Mouse (Mus musculus): Measurements from ENCODE around the gene Olfr638. TPM values are rescaled to one million over a fixed set of nuclear protein-coding genes. Genes with fewer than 3 reads are reported as not detected.

The Olfr638 gene
- polyA plus RNA-seq, 1 experiment from 2014 or later, result not detected

DNA sequence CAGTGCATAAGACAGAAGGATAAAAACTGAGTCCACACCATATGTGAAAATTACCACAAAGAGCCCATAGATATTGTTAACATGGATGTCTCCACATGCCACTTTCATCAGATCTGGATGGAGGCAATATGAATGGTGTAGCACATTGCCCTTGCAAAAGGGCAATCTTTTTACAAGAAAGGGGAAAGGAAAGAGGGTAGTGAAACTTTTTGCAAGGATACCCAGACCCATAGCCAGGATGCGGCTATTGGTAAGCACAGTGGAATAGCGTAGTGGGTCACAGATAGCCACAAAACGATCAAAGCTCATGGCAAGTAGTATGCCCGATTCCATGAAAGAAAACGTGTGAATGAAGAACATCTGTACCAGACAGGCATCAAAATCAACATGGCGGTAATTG, 23.1 kb downstream of the Olfr638 start:
- no peaks in the 10 kb centered on the region for H3K9me3 ChIP-seq (replicated peaks; ENCODE audit: low read length)
- H3K27me3 ChIP-seq (ENCODE audit: insufficient read depth, low read length), result no peaks in the 10 kb centered on the region
- DNase-seq (ENCODE audit: low spot score), result no peak
- no peak for ATAC-seq (replicated peaks; ENCODE audit: low FRiP score, low read depth)
- H3K4me1 ChIP-seq (replicated peaks; ENCODE audit: insufficient read depth, low read length), result no peaks in the 10 kb centered on the region
- no peak overlapping the region for H3K4me2 ChIP-seq (ENCODE audit: low read length)
- TF ChIP-seq CTCF (IDR thresholded peaks at IDR 0.05; ENCODE audit: low read depth), result no peak
- no peak overlapping the region for H3K4me3 ChIP-seq (replicated peaks; ENCODE audit: low read depth, low read length)
- no peaks in the 10 kb centered on the region for H3K36me3 ChIP-seq (ENCODE audit: insufficient read depth, low read length)
- H3K9ac ChIP-seq (ENCODE audit: low read depth, low read length), result no peak overlapping the region
- WGBS, result 89% methylated on average over 6 of the region's 6 CpGs
- H3K27ac ChIP-seq, result no peak overlapping the region

DNA sequence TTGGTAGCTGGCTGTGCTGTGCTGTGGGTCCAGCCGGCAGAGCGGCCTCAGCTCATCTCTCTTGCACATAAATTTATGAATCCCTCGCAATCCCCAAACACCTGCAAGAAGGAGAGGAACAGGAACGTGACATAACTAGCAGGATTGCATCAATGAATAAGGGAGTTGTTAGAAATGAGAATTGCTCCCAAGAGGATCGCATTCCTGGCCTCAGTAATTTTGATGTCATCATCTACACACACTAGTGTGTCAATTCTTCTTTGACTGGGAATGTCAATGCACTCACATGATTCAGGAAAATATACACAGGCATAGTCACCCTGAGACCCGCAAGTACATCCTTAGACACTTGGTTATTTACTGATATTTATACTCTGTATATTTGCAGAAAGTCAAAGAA, 26.9 kb downstream of the Olfr638 start, which contains the start of gene Olfr640:
Gene Olfr640 (minus strand): TSS at position 101 of the 400 bp plus-strand sequence.
- no peak for DNase-seq (ENCODE audit: low spot score)
- H3K4me3 ChIP-seq (replicated peaks; ENCODE audit: low read depth, low read length), result no peak within 1 kb of the TSS
- no peaks in the 10 kb centered on the region for H3K36me3 ChIP-seq (ENCODE audit: insufficient read depth, low read length)
- no peaks in the 10 kb centered on the region for H3K4me1 ChIP-seq (replicated peaks; ENCODE audit: insufficient read depth, low read length)
- no peak for TF ChIP-seq CTCF (IDR thresholded peaks at IDR 0.05; ENCODE audit: low read depth)
- no peak for ATAC-seq (replicated peaks; ENCODE audit: low FRiP score, low read depth)
- no peak within 1 kb of the TSS for H3K27ac ChIP-seq
- WGBS, result 76% methylated on average over 6 of the region's 6 CpGs
- H3K9me3 ChIP-seq (replicated peaks; ENCODE audit: low read length), result no peaks in the 10 kb centered on the region
- no peaks in the 10 kb centered on the region for H3K27me3 ChIP-seq (ENCODE audit: insufficient read depth, low read length)
- no peak within 1 kb of the TSS for H3K4me2 ChIP-seq (ENCODE audit: low read length)
- H3K9ac ChIP-seq (ENCODE audit: low read depth, low read length), result no peak within 1 kb of the TSS

DNA sequence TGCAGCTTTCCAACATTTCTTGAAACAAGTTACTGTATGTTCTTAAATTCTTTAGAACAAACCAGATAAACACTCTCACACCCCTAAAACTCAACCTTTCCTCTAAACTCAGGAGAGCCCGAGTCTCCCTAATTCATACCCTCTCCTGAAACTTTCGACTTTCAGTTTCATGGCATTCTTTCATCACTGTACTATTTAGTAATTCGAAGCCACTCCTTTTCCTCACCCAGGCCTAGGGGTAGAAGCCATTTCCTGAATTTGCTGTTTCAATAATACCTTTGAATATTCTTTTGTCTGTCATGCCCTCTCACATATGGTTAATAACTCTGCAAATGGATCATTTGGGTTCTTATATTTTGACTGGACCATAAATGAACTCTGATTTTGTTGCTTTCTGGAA, 28.4 kb downstream of the Olfr638 start:
- no peaks in the 10 kb centered on the region for H3K27me3 ChIP-seq (ENCODE audit: insufficient read depth, low read length)
- H3K4me3 ChIP-seq (replicated peaks; ENCODE audit: low read depth, low read length), result no peak overlapping the region
- WGBS, result 78% methylated on average over 3 of the region's 3 CpGs
- ATAC-seq (replicated peaks; ENCODE audit: low FRiP score, low read depth), result no peak
- DNase-seq (ENCODE audit: low spot score), result no peak
- no peak overlapping the region for H3K4me2 ChIP-seq (ENCODE audit: low read length)
- H3K9me3 ChIP-seq (replicated peaks; ENCODE audit: low read length), result no peaks in the 10 kb centered on the region
- no peak overlapping the region for H3K27ac ChIP-seq
- no peak for TF ChIP-seq CTCF (IDR thresholded peaks at IDR 0.05; ENCODE audit: low read depth)
- H3K9ac ChIP-seq (ENCODE audit: low read depth, low read length), result no peak overlapping the region
- H3K4me1 ChIP-seq (replicated peaks; ENCODE audit: insufficient read depth, low read length), result no peaks in the 10 kb centered on the region
- no peaks in the 10 kb centered on the region for H3K36me3 ChIP-seq (ENCODE audit: insufficient read depth, low read length)

DNA sequence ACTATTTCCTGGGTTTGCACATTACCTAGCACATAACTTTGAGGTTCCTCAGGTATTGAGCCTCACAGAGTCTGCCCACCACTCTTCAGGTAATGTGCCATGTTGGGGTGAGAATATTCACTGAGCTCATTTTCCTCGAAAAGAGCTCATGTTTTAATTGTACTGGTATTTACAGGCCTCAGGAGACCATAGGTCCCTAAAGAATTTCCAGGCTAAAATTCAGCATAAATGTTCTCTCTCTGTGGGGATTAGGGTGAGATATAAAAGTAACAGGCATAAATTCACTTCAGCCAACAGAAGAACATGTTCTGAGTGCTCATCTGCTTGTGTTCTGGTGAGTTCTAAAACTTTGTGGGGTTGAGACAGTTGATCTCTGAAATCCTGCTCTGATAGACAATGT, 36.6 kb downstream of the Olfr638 start, which contains the start of gene Olfr641:
Gene Olfr641 (plus strand): TSS at position 301 of the 400 bp plus-strand sequence.
- H3K36me3 ChIP-seq (ENCODE audit: insufficient read depth, low read length), result no peaks in the 10 kb centered on the region
- H3K9me3 ChIP-seq (replicated peaks; ENCODE audit: low read length), result no peaks in the 10 kb centered on the region
- no peak for ATAC-seq (replicated peaks; ENCODE audit: low FRiP score, low read depth)
- no peak within 1 kb of the TSS for H3K4me3 ChIP-seq (replicated peaks; ENCODE audit: low read depth, low read length)
- WGBS, result 71% methylated on average over 1 of the region's 1 CpGs
- H3K4me2 ChIP-seq (ENCODE audit: low read length), result no peak within 1 kb of the TSS
- no peak for TF ChIP-seq CTCF (IDR thresholded peaks at IDR 0.05; ENCODE audit: low read depth)
- H3K27me3 ChIP-seq (ENCODE audit: insufficient read depth, low read length), result no peaks in the 10 kb centered on the region
- no peaks in the 10 kb centered on the region for H3K4me1 ChIP-seq (replicated peaks; ENCODE audit: insufficient read depth, low read length)
- no peak for DNase-seq (ENCODE audit: low spot score)
- H3K9ac ChIP-seq (ENCODE audit: low read depth, low read length), result no peak within 1 kb of the TSS
- H3K27ac ChIP-seq, result no peak within 1 kb of the TSS

DNA sequence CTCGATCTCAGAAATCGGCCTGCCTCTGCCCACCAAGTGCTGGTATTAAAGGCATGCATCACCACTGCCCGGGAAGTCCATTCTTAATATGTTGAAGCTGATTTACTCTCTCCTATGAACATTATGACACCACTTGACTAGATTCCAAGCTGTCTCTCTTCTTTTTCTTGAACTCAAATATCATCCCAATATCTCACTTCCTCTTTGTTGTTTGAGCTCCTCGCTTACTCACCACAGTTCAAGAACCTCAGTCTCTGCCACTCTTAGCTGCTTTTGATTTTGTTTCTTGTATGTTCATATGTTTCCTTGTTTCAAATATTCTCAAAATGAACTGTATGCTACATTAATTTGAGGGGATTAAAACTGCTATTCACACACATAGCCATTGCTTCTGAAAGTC, 52.2 kb downstream of the Olfr638 start:
- no peak overlapping the region for H3K4me3 ChIP-seq (replicated peaks; ENCODE audit: low read depth, low read length)
- H3K9ac ChIP-seq (ENCODE audit: low read depth, low read length), result no peak overlapping the region
- H3K9me3 ChIP-seq (replicated peaks; ENCODE audit: low read length), result no peaks in the 10 kb centered on the region
- WGBS, result 91% methylated on average over 4 of the region's 4 CpGs
- H3K36me3 ChIP-seq (ENCODE audit: insufficient read depth, low read length), result no peaks in the 10 kb centered on the region
- H3K4me2 ChIP-seq (ENCODE audit: low read length), result no peak overlapping the region
- no peak overlapping the region for H3K27ac ChIP-seq
- no peaks in the 10 kb centered on the region for H3K27me3 ChIP-seq (ENCODE audit: insufficient read depth, low read length)
- no peak for ATAC-seq (replicated peaks; ENCODE audit: low FRiP score, low read depth)
- no peaks in the 10 kb centered on the region for H3K4me1 ChIP-seq (replicated peaks; ENCODE audit: insufficient read depth, low read length)
- no peak for TF ChIP-seq CTCF (IDR thresholded peaks at IDR 0.05; ENCODE audit: low read depth)
- no peak for DNase-seq (ENCODE audit: low spot score)

DNA sequence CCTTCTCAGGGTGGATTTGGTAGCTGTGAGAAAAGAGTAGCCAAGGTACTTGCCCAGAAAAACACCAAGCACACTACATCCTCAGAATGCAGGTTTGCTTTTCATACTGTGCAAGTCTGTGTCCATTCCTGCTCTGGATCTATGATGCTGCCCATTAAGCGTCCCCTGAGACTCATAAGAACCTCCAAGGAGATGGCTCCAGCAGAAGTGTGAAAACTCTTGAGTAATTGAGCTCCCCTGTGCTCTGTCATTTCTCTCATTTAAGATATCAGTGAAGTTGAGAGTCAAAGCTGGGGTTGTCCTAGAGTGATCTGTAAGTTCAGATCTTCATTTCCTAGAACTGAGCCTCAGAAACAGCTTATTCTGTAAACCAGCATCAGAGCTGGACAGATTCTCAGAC, 54.0 kb downstream of the Olfr638 start, which contains the start of gene Olfr642:
Gene Olfr642 (minus strand): TSS at position 101 of the 400 bp plus-strand sequence.
- DNase-seq (ENCODE audit: low spot score) (no peak), ATAC-seq (replicated peaks; ENCODE audit: low FRiP score, low read depth) (no peak)
- Histone ChIP-seq H3K4me3 (replicated peaks; ENCODE audit: low read depth, low read length) (no peak within 1 kb of the TSS), H3K27ac (no peak within 1 kb of the TSS), H3K36me3 (ENCODE audit: insufficient read depth, low read length) (no peaks in the 10 kb centered on the region), H3K27me3 (ENCODE audit: insufficient read depth, low read length) (no peaks in the 10 kb centered on the region), H3K9ac (ENCODE audit: low read depth, low read length) (no peak within 1 kb of the TSS), H3K4me1 (replicated peaks; ENCODE audit: insufficient read depth, low read length) (no peaks in the 10 kb centered on the region), H3K4me2 (ENCODE audit: low read length) (no peak within 1 kb of the TSS), H3K9me3 (replicated peaks; ENCODE audit: low read length) (no peaks in the 10 kb centered on the region)
- TF ChIP-seq CTCF (IDR thresholded peaks at IDR 0.05; ENCODE audit: low read depth), result no peak
- WGBS, result 84% methylated on average over 1 of the region's 1 CpGs

Other genes with a start within 250 kb of the Olfr638 start
- gene Olfr630, start 241.4 kb upstream of the Olfr638 start, polyA plus RNA-seq (2015; fragmentation: Nextera tagmentation; extraction: Ambion mirVana), result not detected in 2 replicates
- gene Olfr69, start 227.2 kb upstream of the Olfr638 start, polyA plus RNA-seq (2015; fragmentation: Nextera tagmentation; extraction: Ambion mirVana), result not detected in 2 replicates
- gene Olfr68, start 219.0 kb upstream of the Olfr638 start, polyA plus RNA-seq (2015; fragmentation: Nextera tagmentation; extraction: Ambion mirVana), result not detected in 2 replicates
- not detected in 2 replicates for gene Olfr67, start 206.9 kb upstream of the Olfr638 start, polyA plus RNA-seq (2015; fragmentation: Nextera tagmentation; extraction: Ambion mirVana)
- gene Hbb-bt, start 184.8 kb upstream of the Olfr638 start, polyA plus RNA-seq (2015; fragmentation: Nextera tagmentation; extraction: Ambion mirVana), result 402 and 408 TPM in 2 replicates
- 1,726 and 1,799 TPM in 2 replicates for gene Hbb-bs, start 170.7 kb upstream of the Olfr638 start, polyA plus RNA-seq (2015; fragmentation: Nextera tagmentation; extraction: Ambion mirVana)
- not detected in 2 replicates for gene Hbb-bh2, start 158.2 kb upstream of the Olfr638 start, polyA plus RNA-seq (2015; fragmentation: Nextera tagmentation; extraction: Ambion mirVana)
- not detected in 2 replicates for gene Hbb-bh1, start 155.6 kb upstream of the Olfr638 start, polyA plus RNA-seq (2015; fragmentation: Nextera tagmentation; extraction: Ambion mirVana)
- 0.38 and 0.54 TPM in 2 replicates for gene Hbb-y, start 145.5 kb upstream of the Olfr638 start, polyA plus RNA-seq (2015; fragmentation: Nextera tagmentation; extraction: Ambion mirVana)
- gene Olfr66, start 112.5 kb upstream of the Olfr638 start, polyA plus RNA-seq (2015; fragmentation: Nextera tagmentation; extraction: Ambion mirVana), result not detected in 2 replicates
- gene Olfr64, start 104.3 kb upstream of the Olfr638 start, polyA plus RNA-seq (2015; fragmentation: Nextera tagmentation; extraction: Ambion mirVana), result not detected in 2 replicates
- not detected in 2 replicates for gene Olfr65, start 95.3 kb upstream of the Olfr638 start, polyA plus RNA-seq (2015; fragmentation: Nextera tagmentation; extraction: Ambion mirVana)
- not detected in 2 replicates for gene Olfr631, start 69.9 kb upstream of the Olfr638 start, polyA plus RNA-seq (2015; fragmentation: Nextera tagmentation; extraction: Ambion mirVana)
- gene Olfr632, start 64.4 kb upstream of the Olfr638 start, polyA plus RNA-seq (2015; fragmentation: Nextera tagmentation; extraction: Ambion mirVana), result not detected in 2 replicates
- gene Olfr633, start 54.3 kb upstream of the Olfr638 start, polyA plus RNA-seq (2015; fragmentation: Nextera tagmentation; extraction: Ambion mirVana), result not detected in 2 replicates
- gene Olfr635, start 27.6 kb upstream of the Olfr638 start, polyA plus RNA-seq (2015; fragmentation: Nextera tagmentation; extraction: Ambion mirVana), result not detected in 2 replicates
- 0.01 TPM in 1 of 2 replicates, not detected in the other for gene Olfr639, start 18.6 kb downstream of the Olfr638 start, polyA plus RNA-seq (2015; fragmentation: Nextera tagmentation; extraction: Ambion mirVana)
- gene Olfr640, start 26.8 kb downstream of the Olfr638 start, polyA plus RNA-seq (2015; fragmentation: Nextera tagmentation; extraction: Ambion mirVana), result not detected in 2 replicates
- not detected in 2 replicates for gene Olfr641, start 36.7 kb downstream of the Olfr638 start, polyA plus RNA-seq (2015; fragmentation: Nextera tagmentation; extraction: Ambion mirVana)
- not detected in 2 replicates for gene Olfr642, start 53.9 kb downstream of the Olfr638 start, polyA plus RNA-seq (2015; fragmentation: Nextera tagmentation; extraction: Ambion mirVana)
- not detected in 2 replicates for gene 4930516K23Rik, start 62.7 kb downstream of the Olfr638 start, polyA plus RNA-seq (2015; fragmentation: Nextera tagmentation; extraction: Ambion mirVana)
- not detected in 2 replicates for gene Olfr644, start 73.1 kb downstream of the Olfr638 start, polyA plus RNA-seq (2015; fragmentation: Nextera tagmentation; extraction: Ambion mirVana)
- gene Olfr645, start 86.7 kb downstream of the Olfr638 start, polyA plus RNA-seq (2015; fragmentation: Nextera tagmentation; extraction: Ambion mirVana), result not detected in 2 replicates
- gene Olfr646, start 106.1 kb downstream of the Olfr638 start, polyA plus RNA-seq (2015; fragmentation: Nextera tagmentation; extraction: Ambion mirVana), result not detected in 2 replicates
- not detected in 2 replicates for gene Ubqln5, start 131.1 kb downstream of the Olfr638 start, polyA plus RNA-seq (2015; fragmentation: Nextera tagmentation; extraction: Ambion mirVana)
- gene Olfr643, start 138.7 kb downstream of the Olfr638 start, polyA plus RNA-seq (2015; fragmentation: Nextera tagmentation; extraction: Ambion mirVana), result not detected in 2 replicates
- gene Ubqln3, start 144.5 kb downstream of the Olfr638 start, polyA plus RNA-seq (2015; fragmentation: Nextera tagmentation; extraction: Ambion mirVana), result not detected in 2 replicates
- gene Ubqlnl, start 151.8 kb downstream of the Olfr638 start, polyA plus RNA-seq (2015; fragmentation: Nextera tagmentation; extraction: Ambion mirVana), result not detected in 2 replicates
- not detected in 2 replicates for gene Olfm5, start 166.1 kb downstream of the Olfr638 start, polyA plus RNA-seq (2015; fragmentation: Nextera tagmentation; extraction: Ambion mirVana)
- gene Olfr648, start 184.6 kb downstream of the Olfr638 start, polyA plus RNA-seq (2015; fragmentation: Nextera tagmentation; extraction: Ambion mirVana), result 0.05 and 0.06 TPM in 2 replicates
- not detected in 2 replicates for gene Olfr649, start 197.2 kb downstream of the Olfr638 start, polyA plus RNA-seq (2015; fragmentation: Nextera tagmentation; extraction: Ambion mirVana)
- 0.64 and 0.79 TPM in 2 replicates for gene Trim6, start 220.0 kb downstream of the Olfr638 start, polyA plus RNA-seq (2015; fragmentation: Nextera tagmentation; extraction: Ambion mirVana)
- gene Trim34a, start 245.7 kb downstream of the Olfr638 start, polyA plus RNA-seq (2015; fragmentation: Nextera tagmentation; extraction: Ambion mirVana), result 3.1 and 4.1 TPM in 2 replicates

Measured in kidney, postnatal 0 days (tissue).